Mouse (Mus musculus) heart, postnatal 0 days (tissue): Measurements from ENCODE around the gene Cd151.

Experiments used
- CTCF ChIP-seq: IDR thresholded peaks from 2 replicates; pipeline ENCODE4 v1.5.1; 2016; ENCODE audit warnings: antibody characterized with exemption, control low read depth, low read depth
- EP300 ChIP-seq: IDR thresholded peaks from 2 replicates; pipeline ENCODE4 v1.6.1; 2016; ENCODE audit warnings: antibody characterized with exemption, low read depth

- TF ChIP-seq CTCF (no peak), EP300 (no peak)
Observed at GRCm38 (mm10) chr7:141460391-141461113, 6.6 kb upstream of the Cd151 start, which contains the start of gene Cracr2b.
